7 mouse cellular contexts compared by ENCODE assay signal in the genomic region with DNA sequence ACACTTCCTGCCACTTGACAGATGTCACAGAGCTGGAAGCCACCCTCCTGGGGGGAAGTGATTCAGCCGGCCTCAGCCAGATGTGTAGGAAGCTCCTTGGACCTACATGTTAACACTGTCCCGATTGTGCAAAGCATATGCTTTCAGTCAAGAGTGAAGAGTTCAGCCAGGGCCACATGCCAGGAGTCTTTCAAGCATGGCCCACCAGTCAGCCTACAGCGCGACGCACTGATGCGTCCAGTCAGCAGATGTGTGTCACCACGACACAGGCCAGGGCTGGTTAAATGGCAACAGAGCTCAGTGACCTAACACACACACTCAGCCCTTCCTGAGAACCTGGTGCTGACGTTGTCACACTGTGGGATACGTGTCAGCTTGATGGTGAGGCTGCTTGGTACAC. TPM values are rescaled to one million over a fixed set of nuclear protein-coding genes. Genes with fewer than 3 reads are reported as not detected.
DNase-seq lines count a peak whose midpoint lies in the region; ATAC-seq and TF ChIP-seq lines count a peak whose summit lies in the region.

No protein-coding gene starts in this region.

- no peak overlapping the region for H3K27ac ChIP-seq in limb, embryonic 14.5 days (replicated peaks; ENCODE audit: low read depth, low read length)
- no peak overlapping the region for H3K27ac ChIP-seq in limb, embryonic 10.5 days
- H3K27ac ChIP-seq in hindbrain, embryonic 16.5 days (ENCODE audit: low read depth, low read length), result no peak overlapping the region

- no peak for TF ChIP-seq POLR2A in limb, embryonic 14.5 days (IDR thresholded peaks at IDR 0.05; ENCODE audit: borderline replicate concordance, extremely low read depth, insufficient read depth, insufficient read length)

- 62% methylated on average over 9 of the region's 9 CpGs for WGBS in limb, embryonic 14.5 days
- 70% methylated on average over 9 of the region's 9 CpGs for WGBS in limb, embryonic 10.5 days
- WGBS in hindbrain, embryonic 16.5 days, result 56% methylated on average over 9 of the region's 9 CpGs

- no peaks in the 10 kb centered on the region for H3K27me3 ChIP-seq in limb, embryonic 14.5 days (ENCODE audit: control insufficient read depth, insufficient read depth, low read length)
- H3K27me3 ChIP-seq in limb, embryonic 10.5 days (ENCODE audit: low read depth, poor library complexity, severe bottlenecking), result 0 out of 2 replicates have a peak, but pooled peaks cover 4% of the 10 kb centered on the region
- H3K27me3 ChIP-seq in hindbrain, embryonic 16.5 days (replicated peaks; ENCODE audit: control insufficient read depth, insufficient read depth, low read length), result no peaks in the 10 kb centered on the region

- no peak for ATAC-seq in limb, embryonic 14.5 days (ENCODE audit: low FRiP score, low read depth)
- ATAC-seq in hindbrain, embryonic 16.5 days, result peak; percentile 92
- peak; percentile 53; the same call in 1 of the 2 replicates for ATAC-seq in neutrophil, adult 5-6 weeks (ENCODE audit: extremely low read depth, insufficient number of reproducible peaks, low FRiP score, poor library complexity, severe bottlenecking)

- no peak overlapping the region for H3K9ac ChIP-seq in limb, embryonic 14.5 days (ENCODE audit: low read depth, low read length, severe bottlenecking)
- H3K9ac ChIP-seq in hindbrain, embryonic 16.5 days (ENCODE audit: low read depth, low read length), result no peak overlapping the region

- H3K4me3 ChIP-seq in limb, embryonic 14.5 days (replicated peaks; ENCODE audit: low read length), result no peak overlapping the region
- no peak overlapping the region for H3K4me3 ChIP-seq in limb, embryonic 10.5 days
- no peak overlapping the region for H3K4me3 ChIP-seq in hindbrain, embryonic 16.5 days (ENCODE audit: low read length)

- no peaks in the 10 kb centered on the region for H3K4me1 ChIP-seq in limb, embryonic 14.5 days (ENCODE audit: control insufficient read depth, insufficient read depth, low read length)
- peaks cover 9% of the 10 kb centered on the region; the same call in 1 of the 2 replicates for H3K4me1 ChIP-seq in limb, embryonic 10.5 days
- peaks cover 3% of the 10 kb centered on the region; the same call in 1 of the 2 replicates for H3K4me1 ChIP-seq in hindbrain, embryonic 16.5 days (ENCODE audit: control insufficient read depth, insufficient read depth, low read depth, low read length)

- no peak overlapping the region for H3K4me2 ChIP-seq in limb, embryonic 14.5 days (replicated peaks; ENCODE audit: low read depth, low read length, severe bottlenecking)
- H3K4me2 ChIP-seq in hindbrain, embryonic 16.5 days (ENCODE audit: low read length), result no peak overlapping the region

- H3K36me3 ChIP-seq in limb, embryonic 14.5 days (ENCODE audit: control insufficient read depth, insufficient read depth, low read length), result no peaks in the 10 kb centered on the region
- H3K36me3 ChIP-seq in limb, embryonic 10.5 days, result no peaks in the 10 kb centered on the region
- H3K36me3 ChIP-seq in hindbrain, embryonic 16.5 days (ENCODE audit: control insufficient read depth, insufficient read depth, low read length), result no peaks in the 10 kb centered on the region

- peak; percentile 22 for DNase-seq in limb, embryonic 14.5 days (ENCODE audit: low spot score)
- DNase-seq in limb, embryonic 10.5 days (ENCODE audit: low spot score), result no peak
- peak; percentile 2 for DNase-seq in brain, adult 2 months (ENCODE audit: low read depth, low spot score)
- DNase-seq in testis, postnatal 10 days (ENCODE audit: low spot score), result no peak
- DNase-seq in left cerebral cortex, adult 8-10 months (ENCODE audit: low spot score in 2 of 2), result no peak

- H3K9me3 ChIP-seq in limb, embryonic 14.5 days (ENCODE audit: control insufficient read depth, low read length), result no peaks in the 10 kb centered on the region
- H3K9me3 ChIP-seq in limb, embryonic 10.5 days (replicated peaks), result no peaks in the 10 kb centered on the region
- no peaks in the 10 kb centered on the region for H3K9me3 ChIP-seq in hindbrain, embryonic 16.5 days (ENCODE audit: control insufficient read depth, low read length)

RNA-seq across cellular contexts. Expression of gene Bnc1, which starts 37.6 kb away (rescaled TPM):
- 1.9 and 2.5 TPM in 2 replicates for polyA plus RNA-seq in limb, embryonic 14.5 days (2012; rRNA removed)
- polyA plus RNA-seq in limb, embryonic 14.5 days (2014; fragmentation: Nextera tagmentation; extraction: Ambion mirVana), result 1.8 and 2.2 TPM in 2 replicates
- polyA plus RNA-seq in limb, embryonic 10.5 days (2016; fragmentation: Nextera tagmentation; extraction: Ambion mirVana), result 3.0 and 4.0 TPM in 2 replicates
- polyA plus RNA-seq in hindbrain, embryonic 16.5 days (2015; fragmentation: Nextera tagmentation; extraction: Ambion mirVana), result 0.20 and 0.41 TPM in 2 replicates
- total RNA-seq in neutrophil, adult 5-6 weeks (2017), result not detected in 2 replicates
- total RNA-seq in left cerebral cortex, adult 8-10 months (2022), result not detected

Comparison
In these comparisons a context has a peak if more than half of its experiments do, and no peak if none do; other contexts are left out.
1. DNase-seq: peak in limb, embryonic 14.5 days (single experiment) and brain, adult 2 months (single experiment); none in limb, embryonic 10.5 days (single experiment), testis, postnatal 10 days (single experiment) and left cerebral cortex, adult 8-10 months (0 of 2).